Mouse (Mus musculus) forebrain, embryonic 11.5 days (tissue): ENCODE measurements around the gene Tmem198b. TPM values are rescaled to one million over a fixed set of nuclear protein-coding genes. Genes with fewer than 3 reads are reported as not detected.

Experiments
- ATAC-seq: fragments of 200-750 bp; cut with Nextera tagmentation; replicated peaks from 2 replicates; pipeline ENCODE4 v1.8.0; 2017; ENCODE audit warnings: moderate TSS enrichment; ENCODE audit not compliant: low FRiP score
- DNase-seq: peaks from one replicate; pipeline ENCODE4 v3.0.0-alpha.2; 2017; ENCODE audit warnings: low spot score
- H3K27ac ChIP-seq: fragments of 300-500 bp; sonication (generic); 2 replicates; pipeline ENCODE4 v1.5.1; 2014; ENCODE audit warnings: low read depth, low read length
- H3K27me3 ChIP-seq: fragments of 300-500 bp; sonication (generic); 2 replicates; pipeline ENCODE4 v1.6.1; 2014; ENCODE audit warnings: mild to moderate bottlenecking, low read length, mixed read lengths; ENCODE audit not compliant: control insufficient read depth, insufficient read depth
- H3K36me3 ChIP-seq: fragments of 300-500 bp; sonication (generic); 2 replicates; pipeline ENCODE4 v1.6.1; 2014; ENCODE audit warnings: mild to moderate bottlenecking, low read length, moderate library complexity, mixed read lengths; ENCODE audit not compliant: control insufficient read depth, insufficient read depth
- H3K4me1 ChIP-seq: fragments of 300-500 bp; sonication (generic); replicated peaks from 2 replicates; pipeline ENCODE4 v1.6.1; 2014; ENCODE audit warnings: low read length, mixed read lengths; ENCODE audit not compliant: control insufficient read depth, insufficient read depth
- H3K4me2 ChIP-seq: fragments of 300-500 bp; sonication (generic); 2 replicates; pipeline ENCODE4 v1.6.1; 2014; ENCODE audit warnings: low read depth, mild to moderate bottlenecking, low read length, moderate library complexity, mixed read lengths; ENCODE audit not compliant: severe bottlenecking
- H3K4me3 ChIP-seq: fragments of 300-500 bp; sonication (generic); 2 replicates; pipeline ENCODE4 v1.5.1; 2014; ENCODE audit warnings: low read depth, low read length
- H3K9ac ChIP-seq: fragments of 300-500 bp; sonication (generic); 2 replicates; pipeline ENCODE4 v1.6.1; 2014; ENCODE audit warnings: low read length
- H3K9me3 ChIP-seq: fragments of 300-500 bp; sonication (generic); 2 replicates; pipeline ENCODE4 v1.6.1; 2016; ENCODE audit warnings: low read length, mixed read lengths; ENCODE audit not compliant: control insufficient read depth
- WGBS: fragments of 180-500 bp; shearing (Covaris S2); extraction: QIAGEN DNeasy Blood & Tissue Kit; methylation state at CpG from one replicate; pipeline ENCODE4 v1.1.7; 2014; 5-methylcytosine and 5-hydroxymethylcytosine counted together
- polyA plus RNA-seq: library from polyadenylated mRNA; unstranded; fragments of >200 nt; fragmentation: Nextera tagmentation; extraction: Ambion mirVana; gene quantifications from 2 replicates; pipeline ENCODE4 v1.2.1, GENCODE M21; 2014

The Tmem198b gene
- polyA plus RNA-seq, 1 experiment from 2014 or later: 22.7 TPM

DNA sequence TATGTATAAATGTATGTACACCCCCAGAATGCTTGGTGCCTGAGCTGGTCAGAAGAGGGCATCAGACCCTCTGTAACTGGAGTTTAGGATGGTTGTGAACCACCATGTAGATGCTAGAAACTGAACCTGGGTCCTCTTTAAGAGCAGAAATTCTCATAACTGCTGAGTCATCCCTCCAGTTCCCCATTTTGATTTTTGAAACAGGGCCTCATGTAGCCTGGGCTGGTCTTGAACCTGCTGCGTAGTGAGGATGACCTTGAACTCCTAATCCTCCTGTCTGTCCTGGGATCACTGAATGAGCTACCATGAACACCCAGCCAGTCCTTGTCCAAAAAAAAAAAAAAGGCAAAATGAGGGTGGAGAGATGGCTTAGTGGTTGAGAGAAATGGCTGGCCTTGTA is 10.9 kb downstream of the Tmem198b start:
- 91% methylated on average over 1 of the region's 1 CpGs for WGBS
- Histone ChIP-seq H3K9me3 (no peaks in the 10 kb centered on the region), H3K4me2 (no peak overlapping the region), H3K4me1 (no peaks in the 10 kb centered on the region), H3K27me3 (no peaks in the 10 kb centered on the region), H3K36me3 (no peaks in the 10 kb centered on the region; the same call in 1 of the 2 replicates), H3K9ac (no peak overlapping the region), H3K4me3 (no peak overlapping the region), H3K27ac (no peak overlapping the region)
- ATAC-seq (no peak), DNase-seq (peak; percentile 5)

DNA sequence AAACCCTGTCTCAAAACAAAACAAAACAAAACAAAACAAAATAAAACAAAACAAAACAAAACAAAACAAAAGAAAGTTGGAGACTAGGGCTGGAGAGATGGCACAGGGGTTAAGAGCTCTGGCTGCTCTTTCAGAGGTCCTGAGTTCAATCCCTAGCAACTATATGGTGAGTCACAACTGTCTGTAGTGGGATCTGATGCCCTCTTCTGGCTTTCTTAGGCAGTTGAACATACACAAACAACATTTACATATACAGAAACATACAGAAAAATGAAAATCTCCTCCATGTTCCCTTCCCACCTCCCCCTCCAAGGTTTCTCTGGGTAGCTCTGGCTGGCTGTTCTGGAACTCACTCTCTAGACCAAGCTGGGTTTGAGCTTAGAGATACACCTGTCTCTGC is 12.1 kb downstream of the Tmem198b start:
- ATAC-seq: no peak
- H3K27ac ChIP-seq: no peak overlapping the region

DNA sequence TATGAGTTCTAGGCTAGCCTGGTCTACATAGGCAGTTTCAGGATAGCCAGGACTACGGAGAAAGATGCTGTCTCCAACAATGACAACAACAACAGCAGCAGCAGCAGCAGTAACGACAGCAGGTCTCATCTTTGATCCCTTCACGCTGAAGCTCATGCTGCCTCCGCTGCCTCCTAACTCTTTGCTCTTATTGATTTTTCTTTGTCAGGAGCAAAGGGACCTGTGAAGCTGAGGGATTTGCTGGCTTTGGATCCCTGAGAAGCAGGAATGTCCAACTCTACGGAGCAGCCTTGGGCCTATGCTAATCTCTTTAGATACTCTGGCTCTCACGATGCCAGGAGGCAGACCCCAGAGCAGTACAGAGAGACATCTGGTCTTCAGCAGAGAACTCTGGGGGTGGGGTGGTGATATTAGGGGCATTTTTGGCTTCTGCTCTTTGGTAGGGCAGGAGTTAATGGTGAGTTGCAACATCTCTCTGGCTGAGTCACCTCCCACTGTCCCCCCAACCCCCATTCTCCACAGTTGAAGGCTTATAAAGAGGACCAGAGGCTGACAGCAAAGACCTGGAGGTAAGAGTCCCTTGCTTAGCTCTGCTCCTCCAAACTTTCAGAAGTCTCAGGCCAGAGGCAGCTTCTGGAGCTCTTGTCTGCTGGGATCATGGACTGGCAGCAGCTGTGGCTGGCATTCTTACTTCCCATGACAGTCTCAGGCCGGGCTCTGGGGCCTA is 13.6 kb downstream of the Tmem198b start, which contains the start of gene Mmp19:
Gene Mmp19, plus strand, starts transcription at position 513 of the 727 bp plus-strand sequence.
- no peak within 1 kb of the TSS for H3K9ac ChIP-seq
- no peaks in the 10 kb centered on the region for H3K9me3 ChIP-seq
- no peaks in the 10 kb centered on the region for H3K36me3 ChIP-seq
- ATAC-seq (no peak), DNase-seq (peak; percentile 39)
- no peaks in the 10 kb centered on the region for H3K4me1 ChIP-seq
- no peak within 1 kb of the TSS for H3K27ac ChIP-seq
- 70% methylated on average over 7 of the region's 7 CpGs for WGBS
- H3K27me3 ChIP-seq: no peaks in the 10 kb centered on the region
- no peak within 1 kb of the TSS for H3K4me2 ChIP-seq
- H3K4me3 ChIP-seq: no peak within 1 kb of the TSS

More for the DNA sequence above, 12.1 kb downstream of the Tmem198b start:
- Histone ChIP-seq H3K4me2 (no peak overlapping the region), H3K9ac (no peak overlapping the region), H3K27me3 (no peaks in the 10 kb centered on the region), H3K9me3 (no peaks in the 10 kb centered on the region), H3K36me3 (no peaks in the 10 kb centered on the region), H3K4me3 (no peak overlapping the region), H3K4me1 (no peaks in the 10 kb centered on the region)
- DNase-seq: peak; percentile 22

DNA sequence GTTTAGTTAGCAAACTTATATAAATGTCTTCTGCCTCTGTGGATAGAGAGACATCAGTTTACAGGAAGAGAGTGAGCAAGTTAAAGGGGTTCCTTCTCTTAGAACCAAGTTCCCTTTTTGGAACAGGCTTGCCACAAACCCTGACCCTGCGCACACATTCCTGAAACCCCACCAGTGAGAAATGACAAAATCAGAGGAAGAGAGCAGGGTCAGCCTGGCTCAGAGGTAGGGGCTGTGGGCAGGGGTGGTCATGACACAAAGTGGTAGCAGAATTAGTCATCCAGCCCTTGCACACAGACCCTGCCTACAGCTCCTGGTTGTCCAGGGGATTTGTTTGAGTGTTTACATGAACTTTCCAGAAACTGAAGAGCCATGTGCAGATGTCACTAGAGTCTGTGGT is 24.0 kb downstream of the Tmem198b start:
- no peaks in the 10 kb centered on the region; the same call in 1 of the 2 replicates for H3K9me3 ChIP-seq
- H3K4me1 ChIP-seq: no peaks in the 10 kb centered on the region
- no peak overlapping the region for H3K4me2 ChIP-seq
- ATAC-seq (no peak), DNase-seq (no peak)
- no peak overlapping the region for H3K9ac ChIP-seq
- H3K27ac ChIP-seq: no peak overlapping the region
- H3K36me3 ChIP-seq: no peaks in the 10 kb centered on the region
- H3K4me3 ChIP-seq: no peak overlapping the region
- WGBS: 90% methylated on average over 1 of the region's 1 CpGs
- H3K27me3 ChIP-seq: no peaks in the 10 kb centered on the region

DNA sequence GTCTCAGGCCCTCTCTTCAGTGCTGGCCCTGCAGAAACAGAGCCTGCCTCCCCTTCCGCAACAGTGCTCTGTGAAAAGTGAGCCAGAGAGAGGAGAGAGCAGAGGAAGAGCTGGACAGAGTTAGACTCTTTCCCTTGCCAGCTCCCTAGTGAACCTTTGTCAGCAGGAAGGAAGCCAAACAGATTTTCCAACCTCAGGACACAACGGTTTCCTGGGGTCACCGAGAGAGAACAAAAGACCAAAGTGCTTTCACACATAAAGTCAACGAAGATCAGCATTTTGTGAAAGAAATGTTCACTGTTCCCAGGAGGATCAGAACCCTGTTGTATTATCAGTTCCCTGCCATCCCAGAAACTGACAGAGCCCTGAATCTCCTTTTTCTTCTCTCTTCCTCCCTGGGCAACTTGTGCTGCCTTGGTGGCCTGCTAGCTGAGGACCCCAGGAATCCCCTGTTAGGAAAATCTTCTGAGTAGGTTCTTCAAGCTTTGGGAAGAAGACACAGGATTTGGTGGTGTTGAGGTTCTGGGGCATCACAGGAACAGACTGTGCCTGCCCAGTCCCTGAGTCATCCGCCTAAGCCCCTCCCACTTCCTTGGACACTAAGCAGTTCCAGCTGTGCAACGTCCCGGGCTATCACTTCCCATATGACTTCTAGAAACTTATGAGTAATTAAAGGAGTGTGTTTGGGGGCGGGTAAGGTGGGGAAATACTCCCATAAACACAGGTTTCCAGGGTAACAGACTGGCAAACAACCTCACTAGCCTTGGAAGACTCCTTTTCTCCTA is 25.0 kb downstream of the Tmem198b start:
- Histone ChIP-seq H3K9me3 (no peaks in the 10 kb centered on the region; the same call in 1 of the 2 replicates), H3K9ac (no peak overlapping the region), H3K4me3 (no peak overlapping the region), H3K4me2 (no peak overlapping the region), H3K4me1 (no peaks in the 10 kb centered on the region), H3K36me3 (no peaks in the 10 kb centered on the region), H3K27ac (no peak overlapping the region), H3K27me3 (no peaks in the 10 kb centered on the region)
- DNase-seq (peak; percentile 59), ATAC-seq (no peak)
- WGBS: 45% methylated on average over 8 of the region's 8 CpGs

DNA sequence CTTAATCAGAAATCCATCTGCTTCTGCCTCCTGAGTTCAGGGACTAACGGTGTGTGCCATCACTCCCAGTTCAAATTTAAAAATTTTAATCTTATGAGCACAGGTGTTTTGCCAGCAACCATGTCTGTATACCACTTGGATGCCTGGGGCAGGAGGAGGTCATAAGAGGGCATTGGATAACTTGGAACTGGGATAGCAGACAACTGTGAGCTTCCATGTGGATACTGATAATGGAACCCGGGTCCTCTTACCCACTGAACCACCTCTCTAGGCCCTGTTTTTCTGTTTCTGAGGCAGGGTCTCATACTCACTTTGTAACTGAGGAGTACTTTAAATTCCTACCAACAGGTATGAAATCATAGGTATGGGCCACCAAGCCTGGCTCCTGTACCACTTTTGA is 25.7 kb downstream of the Tmem198b start:
- Histone ChIP-seq H3K27ac (no peak overlapping the region), H3K27me3 (no peaks in the 10 kb centered on the region), H3K36me3 (no peaks in the 10 kb centered on the region), H3K9ac (no peak overlapping the region), H3K9me3 (no peaks in the 10 kb centered on the region), H3K4me2 (no peak overlapping the region), H3K4me1 (no peaks in the 10 kb centered on the region), H3K4me3 (no peak overlapping the region)
- WGBS: 90% methylated on average over 2 of the region's 2 CpGs
- DNase-seq (no peak), ATAC-seq (no peak)

DNA sequence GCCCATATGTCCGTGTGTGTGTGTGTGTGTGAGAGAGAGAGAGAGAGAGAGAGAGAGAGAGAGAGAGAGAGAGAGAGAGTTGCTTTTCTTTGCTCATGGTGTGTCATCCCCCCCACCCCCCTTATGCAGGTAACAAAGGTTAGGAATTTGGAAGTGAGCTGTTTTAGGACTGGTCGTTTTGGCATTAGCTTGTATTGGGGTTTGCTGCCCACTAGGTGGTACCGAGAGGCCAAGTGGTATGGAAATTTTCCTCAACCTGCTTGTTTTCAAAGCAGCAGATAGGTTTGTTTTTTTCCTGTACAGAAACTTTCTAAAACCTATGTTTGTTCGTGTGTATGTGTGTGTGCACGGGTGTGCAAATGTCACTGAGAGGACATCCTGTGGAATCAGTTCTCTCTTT is 30.5 kb downstream of the Tmem198b start:
- Histone ChIP-seq H3K36me3 (no peaks in the 10 kb centered on the region), H3K4me3 (no peak overlapping the region), H3K4me1 (no peaks in the 10 kb centered on the region), H3K4me2 (no peak overlapping the region), H3K9ac (no peak overlapping the region), H3K27me3 (no peaks in the 10 kb centered on the region), H3K27ac (no peak overlapping the region), H3K9me3 (no peaks in the 10 kb centered on the region)
- DNase-seq (no peak), ATAC-seq (no peak)
- 23% methylated on average over 5 of the region's 5 CpGs for WGBS

DNA sequence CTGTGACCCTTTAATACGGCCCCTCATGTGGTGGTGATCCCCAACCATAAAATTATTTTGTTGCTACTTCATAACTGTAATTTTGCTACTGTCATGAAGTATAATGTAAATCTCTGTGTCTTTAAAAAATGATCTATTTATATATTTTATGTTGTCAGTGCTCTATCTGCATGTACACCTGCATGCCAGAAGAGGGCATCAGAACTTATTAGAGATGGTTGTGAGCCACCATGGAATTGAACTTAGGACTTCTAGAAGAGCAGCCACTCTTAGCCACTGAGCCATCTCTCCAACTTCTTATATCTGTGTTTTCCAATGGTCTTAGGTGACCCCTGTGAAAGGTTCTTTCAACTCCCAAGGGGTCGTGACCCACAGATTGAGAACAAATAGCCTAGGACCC is 31.3 kb downstream of the Tmem198b start:
- Histone ChIP-seq H3K9me3 (no peaks in the 10 kb centered on the region), H3K9ac (no peak overlapping the region), H3K27me3 (no peaks in the 10 kb centered on the region), H3K27ac (no peak overlapping the region), H3K4me3 (no peak overlapping the region), H3K36me3 (no peaks in the 10 kb centered on the region), H3K4me1 (no peaks in the 10 kb centered on the region), H3K4me2 (no peak overlapping the region)
- DNase-seq (no peak), ATAC-seq (no peak)
- 78% methylated on average over 2 of the region's 2 CpGs for WGBS
